Mouse (Mus musculus) large intestine, adult 2 months (tissue): Measurements from ENCODE around the gene Gm960. TPM values are rescaled to one million over a fixed set of nuclear protein-coding genes. Genes with fewer than 3 reads are reported as not detected.

ENCODE experiments used
- DNase-seq: peaks from one replicate; pipeline ENCODE4 v3.0.0-alpha.2; 2012; ENCODE audit warnings: low read depth, low spot score
- WGBS: fragments of 180-500 bp; shearing (Covaris S2); methylation state at CpG from one replicate; pipeline ENCODE4 v1.1.7; 2018; 5-methylcytosine and 5-hydroxymethylcytosine counted together
- polyA plus RNA-seq: library from polyadenylated mRNA; depleted of rRNA; stranded (reverse); fragments of >200 nt; gene quantifications from 2 replicates; pipeline ENCODE4 v1.2.3, GENCODE M21; 2012

The Gm960 gene
- polyA plus RNA-seq, 1 experiment = not detected

DNA sequence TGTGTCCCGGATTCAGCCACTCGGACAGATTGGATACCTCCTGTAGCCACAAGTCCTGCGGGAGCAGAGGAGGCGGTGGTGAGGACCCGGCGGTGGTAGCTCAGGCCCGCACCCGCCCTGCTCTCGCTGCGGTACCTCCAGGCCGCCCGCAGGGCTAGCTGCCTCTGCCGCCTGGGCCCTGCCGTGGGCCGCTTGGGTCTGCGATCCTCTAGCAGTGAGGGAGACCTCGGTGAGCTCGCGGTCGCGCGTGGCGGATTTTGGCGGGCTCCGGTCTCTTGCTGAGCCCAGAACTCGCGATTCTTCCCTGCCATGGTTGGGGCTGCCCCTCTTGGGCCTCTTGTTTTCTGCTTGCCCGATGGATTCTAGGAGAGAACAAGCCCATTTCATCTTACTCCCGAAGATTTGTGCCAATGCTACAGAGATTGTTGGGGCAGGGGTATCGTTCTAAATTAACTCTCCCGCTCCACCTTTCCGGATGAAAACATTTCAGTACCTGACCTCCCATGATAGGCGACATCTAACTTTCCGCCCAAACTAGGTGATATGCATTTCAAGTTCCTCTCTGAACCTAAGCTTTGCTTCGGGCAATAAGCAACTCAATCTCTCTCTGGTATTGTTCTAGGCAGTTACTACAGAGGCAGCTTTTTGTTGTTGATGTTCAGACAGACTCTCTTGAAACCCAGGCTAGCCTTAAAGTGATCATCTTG is 72.5 kb downstream of the Gm960 start:
- WGBS = under 1% methylated on average over 35 of the region's 35 CpGs
- DNase-seq = no peak

DNA sequence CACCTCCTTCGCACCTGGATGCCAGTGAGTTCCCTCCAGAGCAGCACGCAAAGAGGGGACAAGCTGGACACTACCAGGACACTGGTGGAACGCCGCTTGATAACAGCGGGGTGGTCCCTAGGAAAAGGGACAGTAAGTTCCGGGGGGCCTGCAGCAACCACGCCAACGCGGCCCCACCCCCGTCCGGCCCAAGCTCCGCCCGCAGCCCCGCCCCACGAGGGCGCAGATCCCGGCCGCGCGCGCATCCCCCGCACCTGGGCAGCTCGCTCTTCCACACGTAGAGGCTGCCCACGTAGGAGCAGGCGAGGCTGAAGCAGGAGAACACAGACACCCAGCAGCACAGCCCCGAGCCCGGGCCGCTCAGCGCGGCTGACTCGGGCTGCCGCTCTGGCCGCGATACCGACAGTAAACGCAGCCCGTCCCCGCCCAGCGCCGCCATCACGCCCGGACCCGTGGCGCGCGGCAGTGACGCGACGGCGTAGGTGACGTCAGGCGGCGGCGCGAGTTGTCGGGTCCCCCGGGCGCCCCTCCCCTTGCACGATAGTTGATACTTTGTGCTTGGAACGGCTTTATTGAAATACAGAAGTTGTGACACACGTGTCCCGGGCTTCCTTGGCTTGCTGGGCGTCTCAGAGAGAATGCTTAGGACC is 73.2 kb downstream of the Gm960 start, which contains the start of gene Rce1:
TSS of gene Rce1 (minus strand) at position 463 of the 650 bp plus-strand sequence.
- WGBS = under 1% methylated on average over 64 of the region's 64 CpGs
- DNase-seq = peak; percentile 56

DNA sequence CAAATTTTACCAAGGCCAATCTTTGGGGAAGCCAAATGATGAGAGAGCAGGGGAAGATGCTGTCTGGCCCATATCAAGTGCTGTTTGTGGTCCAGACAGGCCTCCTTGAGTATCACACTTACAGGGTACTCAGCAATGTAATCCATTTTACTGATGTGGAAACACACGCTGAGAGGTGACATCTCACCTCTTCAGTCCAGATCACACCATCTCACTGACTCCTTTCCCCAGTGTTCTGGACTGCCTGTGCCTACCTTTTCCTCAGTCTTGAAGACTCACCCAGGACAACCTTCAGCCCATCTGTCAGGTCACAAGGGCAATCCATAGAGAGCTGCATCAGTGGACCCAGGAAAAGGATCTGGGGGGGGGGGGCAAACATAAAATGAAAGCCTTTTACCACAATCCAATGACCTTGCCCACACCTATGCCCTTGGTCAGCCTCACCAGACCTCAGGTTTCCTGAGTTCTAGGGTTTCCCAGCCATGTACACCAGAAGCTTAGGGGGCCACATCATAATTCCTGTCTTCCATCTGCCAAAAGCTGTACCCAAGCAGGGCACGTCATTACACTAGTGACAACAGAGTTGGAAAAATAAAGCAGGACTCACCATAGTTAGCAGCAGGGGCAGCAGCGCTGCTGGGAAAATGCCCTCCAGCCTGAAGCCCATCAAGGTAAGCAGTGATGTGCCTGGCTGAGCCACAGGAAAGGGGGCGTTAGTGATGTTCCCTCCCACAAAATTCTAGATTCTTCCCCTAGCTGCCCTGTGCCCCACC is 73.9 kb downstream of the Gm960 start:
- 20% methylated on average over 4 of the region's 4 CpGs for WGBS
- no peak for DNase-seq

DNA sequence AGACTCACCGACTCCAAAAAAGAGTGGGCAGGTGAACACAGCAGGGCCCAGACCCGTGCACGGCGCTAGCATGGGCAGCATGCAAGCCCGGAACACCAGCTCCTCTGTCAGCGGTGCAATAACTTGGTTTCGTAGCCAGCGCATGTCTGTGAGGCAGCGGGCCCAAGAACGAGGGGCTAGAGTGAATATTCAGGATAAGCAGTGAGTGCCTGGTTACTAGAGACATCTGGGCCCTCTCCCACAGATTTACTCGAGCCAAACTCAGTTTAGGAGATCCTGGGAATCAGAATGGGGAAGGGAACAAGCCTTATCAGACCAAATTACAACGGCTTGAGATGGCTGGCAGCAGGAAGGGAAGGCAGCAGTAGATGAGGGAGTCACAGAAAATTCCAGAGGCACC is 74.5 kb downstream of the Gm960 start:
- WGBS = 94% methylated on average over 12 of the region's 12 CpGs
- DNase-seq = no peak

DNA sequence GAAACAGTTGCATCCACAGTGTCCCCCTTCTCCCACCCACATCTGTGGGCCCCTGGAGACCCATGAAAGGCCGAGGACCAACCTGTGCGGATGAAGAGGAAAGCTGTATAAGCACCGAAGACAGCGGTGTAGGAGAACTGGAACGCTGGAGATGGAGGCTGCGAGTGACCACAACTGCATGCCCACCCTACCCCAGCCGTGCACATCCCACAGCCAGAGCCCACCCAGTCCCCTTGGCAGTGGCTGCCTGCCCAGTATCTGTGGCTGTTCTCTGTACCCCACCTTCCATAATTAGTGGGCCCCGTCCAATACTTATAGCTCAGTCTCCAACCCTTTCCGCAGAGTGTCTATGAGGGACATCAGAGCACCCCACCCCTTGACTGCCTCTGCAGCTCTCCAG is 75.0 kb downstream of the Gm960 start:
- DNase-seq = no peak
- 95% methylated on average over 9 of the region's 9 CpGs for WGBS

DNA sequence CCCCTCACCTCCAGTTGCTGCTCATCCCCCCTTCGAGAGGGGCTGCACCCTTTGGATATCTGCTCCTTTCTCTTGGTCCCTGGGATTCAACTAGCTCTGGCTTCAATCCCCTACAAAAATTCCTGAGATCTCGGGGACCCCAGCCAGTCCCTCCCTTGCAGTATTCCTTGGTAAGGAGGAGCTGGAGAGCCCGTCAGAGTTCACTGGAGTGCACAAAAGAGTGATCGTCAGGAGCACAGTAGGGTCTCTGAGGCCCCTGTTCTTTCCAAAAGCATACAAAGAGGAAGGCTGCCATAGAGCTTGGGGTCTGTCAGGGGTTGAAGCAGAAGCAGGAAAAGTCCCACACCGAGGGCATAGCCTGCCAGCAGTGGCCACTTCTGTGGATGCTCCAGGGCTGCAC is 75.7 kb downstream of the Gm960 start:
- 88% methylated on average over 5 of the region's 5 CpGs for WGBS
- no peak for DNase-seq

DNA sequence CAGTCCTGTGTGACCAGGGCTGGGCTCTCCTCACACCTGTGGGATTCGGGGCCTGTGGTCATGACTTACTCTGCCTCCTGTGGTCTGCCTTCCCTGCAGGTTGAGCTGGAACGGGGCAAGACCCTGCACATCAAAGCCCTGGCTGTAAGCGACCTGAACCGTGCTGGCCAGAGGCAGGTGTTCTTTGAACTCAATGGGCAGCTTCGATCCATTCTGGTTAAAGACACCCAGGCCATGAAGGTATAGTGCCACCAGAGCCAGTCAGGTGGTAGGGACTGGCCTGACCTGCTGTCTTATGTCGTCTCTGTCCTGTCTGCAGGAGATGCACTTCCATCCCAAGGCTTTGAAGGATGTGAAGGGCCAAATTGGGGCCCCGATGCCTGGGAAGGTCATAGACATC is 77.7 kb downstream of the Gm960 start:
- no peak for DNase-seq
- WGBS = 89% methylated on average over 7 of the region's 7 CpGs

DNA sequence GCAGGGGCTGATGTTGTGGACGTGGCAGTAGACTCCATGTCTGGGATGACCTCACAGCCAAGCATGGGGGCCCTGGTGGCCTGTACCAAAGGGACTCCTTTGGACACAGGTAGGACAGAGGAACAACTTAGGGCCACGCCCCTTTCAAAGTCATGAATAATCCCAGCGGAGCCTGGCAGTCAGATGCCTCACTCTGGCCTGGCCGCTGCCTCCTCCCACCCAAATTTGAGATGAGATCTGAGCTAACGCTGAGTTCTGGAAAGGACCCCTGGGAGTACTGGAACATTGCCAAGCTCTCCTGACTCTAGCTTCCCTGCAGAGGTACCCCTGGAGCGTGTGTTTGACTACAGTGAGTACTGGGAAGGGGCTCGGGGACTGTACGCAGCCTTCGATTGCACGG is 79.0 kb downstream of the Gm960 start:
- WGBS = 88% methylated on average over 10 of the region's 10 CpGs

DNA sequence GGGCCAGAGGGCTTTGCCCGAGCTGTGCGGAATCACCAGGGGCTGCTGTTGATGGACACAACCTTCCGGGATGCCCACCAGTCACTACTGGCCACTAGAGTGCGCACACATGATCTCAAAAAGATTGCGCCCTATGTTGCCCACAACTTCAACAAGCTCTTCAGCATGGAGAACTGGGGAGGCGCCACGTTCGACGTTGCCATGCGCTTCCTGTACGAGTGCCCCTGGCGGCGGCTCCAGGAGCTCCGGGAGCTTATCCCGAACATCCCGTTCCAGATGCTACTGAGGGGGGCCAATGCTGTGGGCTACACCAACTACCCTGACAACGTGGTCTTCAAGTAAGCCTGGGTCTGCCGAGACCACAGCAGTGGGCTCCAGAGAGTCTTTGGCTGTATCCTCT is 80.3 kb downstream of the Gm960 start:
- no peak for DNase-seq
- WGBS = 39% methylated on average over 18 of the region's 18 CpGs

More for the DNA sequence above, 79.0 kb downstream of the Gm960 start:
- no peak for DNase-seq

DNA sequence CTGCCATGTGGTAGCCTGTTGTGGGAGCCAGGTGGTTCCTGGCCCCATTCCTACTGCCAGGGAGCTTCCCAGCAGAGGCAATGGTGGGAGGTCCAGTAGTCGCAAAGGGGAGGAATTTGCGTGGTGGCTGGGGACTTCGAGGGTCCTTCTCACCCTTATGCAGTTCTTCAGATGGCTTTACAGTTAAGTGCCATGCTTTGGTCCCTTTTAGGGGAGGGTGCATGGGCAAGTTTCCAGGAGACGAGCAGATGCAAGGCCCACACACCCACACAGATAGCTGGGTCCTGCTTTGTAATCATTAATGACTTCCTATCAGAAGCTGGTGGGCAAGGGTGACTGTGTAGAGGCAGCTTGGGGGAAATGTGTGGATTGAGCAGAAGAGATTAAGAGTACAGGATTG is 81.9 kb downstream of the Gm960 start:
- WGBS = 61% methylated on average over 4 of the region's 4 CpGs
- no peak for DNase-seq

DNA sequence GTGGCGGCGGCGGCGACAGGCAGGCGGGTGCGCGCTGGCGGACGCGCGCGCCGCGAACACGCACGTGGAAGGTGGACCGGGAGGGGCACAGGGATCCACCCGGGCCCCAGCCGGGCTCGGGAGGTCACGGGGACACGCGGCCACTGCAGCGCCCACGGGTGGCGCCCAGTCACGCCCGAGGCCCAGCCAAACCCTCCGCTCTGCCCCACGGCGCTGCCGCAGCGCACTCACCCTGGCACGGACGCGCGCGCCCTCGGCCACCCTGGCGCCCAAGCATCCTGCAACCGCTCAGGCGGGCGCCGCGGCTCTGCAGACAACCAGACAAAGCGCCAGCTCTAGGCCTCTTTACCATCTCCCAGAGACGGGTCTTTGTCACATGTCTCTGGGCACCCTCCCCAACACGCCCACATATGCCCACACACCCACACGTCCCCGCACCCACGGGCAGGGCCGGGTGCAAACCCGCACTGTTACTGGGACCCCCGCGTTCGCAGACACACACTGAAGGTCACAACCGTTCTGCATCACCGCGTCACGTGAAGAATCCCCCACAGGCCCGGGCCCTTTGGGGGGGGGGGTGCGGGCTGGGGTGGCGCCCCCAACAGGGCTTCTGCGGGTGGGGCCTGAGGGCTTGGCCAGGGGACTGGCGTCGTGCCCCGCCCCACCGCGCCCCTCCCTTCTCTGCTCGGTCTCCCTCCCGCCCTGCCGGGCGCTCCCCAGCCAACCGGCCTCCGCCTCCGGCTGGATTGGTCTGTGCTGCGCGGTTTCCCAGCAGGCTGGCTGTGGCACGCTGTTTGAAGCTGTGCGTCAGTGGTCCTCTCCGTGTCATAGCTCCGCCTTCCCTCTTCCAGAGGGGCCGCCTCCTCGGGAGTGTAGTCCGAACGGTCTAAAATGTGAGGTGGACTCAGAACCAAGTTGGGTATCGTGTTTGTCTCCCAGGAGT is 83.0 kb downstream of the Gm960 start, which contains the start of gene Lrfn4:
TSS of gene Lrfn4 (minus strand) at position 517 of the 943 bp plus-strand sequence.
- DNase-seq = peak; percentile 52
- under 1% methylated on average over 84 of the region's 87 CpGs for WGBS

DNA sequence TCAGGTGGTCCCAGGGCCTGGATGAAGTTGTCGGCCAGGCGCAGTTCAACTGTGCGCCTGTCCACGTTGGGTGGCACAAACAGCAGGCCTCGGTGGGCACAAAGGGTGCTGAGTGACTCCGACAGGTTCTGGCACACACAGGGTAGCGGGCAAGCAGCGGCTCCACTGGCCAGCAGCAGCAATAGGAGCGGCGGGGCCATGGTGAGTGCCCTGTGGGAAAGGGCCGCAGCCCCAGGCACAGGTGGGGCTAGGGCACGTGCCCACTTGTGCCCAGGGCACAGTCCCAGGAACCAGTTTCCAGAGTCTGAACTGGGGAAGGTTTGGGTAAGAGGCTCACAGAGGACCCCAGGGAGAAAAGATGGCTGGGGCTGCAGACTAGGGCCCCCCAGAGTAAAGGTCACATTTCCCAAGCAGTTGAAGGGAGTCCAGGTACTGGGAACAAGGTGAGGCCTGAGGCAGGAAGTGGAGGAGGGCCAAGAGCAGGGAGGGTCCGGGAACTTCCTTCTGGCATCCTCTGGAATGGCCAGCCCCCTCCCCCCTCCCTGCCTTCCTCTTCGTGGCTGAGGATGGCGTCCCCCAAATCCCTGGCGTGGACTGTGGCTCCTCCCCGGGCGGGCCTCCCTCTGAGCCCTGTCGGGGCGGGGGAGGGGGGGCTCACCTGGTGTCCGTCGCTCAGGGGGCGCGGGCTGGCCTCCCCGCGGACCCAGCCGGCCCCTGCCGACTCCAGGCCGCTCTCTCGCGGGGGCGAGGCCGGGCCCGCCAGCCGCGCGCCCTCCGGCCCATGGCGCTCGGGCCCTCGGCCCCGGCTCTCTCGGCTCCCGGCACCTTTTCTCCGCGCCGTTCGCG is 83.9 kb downstream of the Gm960 start:
- no peak for DNase-seq
- 19% methylated on average over 47 of the region's 49 CpGs for WGBS

DNA sequence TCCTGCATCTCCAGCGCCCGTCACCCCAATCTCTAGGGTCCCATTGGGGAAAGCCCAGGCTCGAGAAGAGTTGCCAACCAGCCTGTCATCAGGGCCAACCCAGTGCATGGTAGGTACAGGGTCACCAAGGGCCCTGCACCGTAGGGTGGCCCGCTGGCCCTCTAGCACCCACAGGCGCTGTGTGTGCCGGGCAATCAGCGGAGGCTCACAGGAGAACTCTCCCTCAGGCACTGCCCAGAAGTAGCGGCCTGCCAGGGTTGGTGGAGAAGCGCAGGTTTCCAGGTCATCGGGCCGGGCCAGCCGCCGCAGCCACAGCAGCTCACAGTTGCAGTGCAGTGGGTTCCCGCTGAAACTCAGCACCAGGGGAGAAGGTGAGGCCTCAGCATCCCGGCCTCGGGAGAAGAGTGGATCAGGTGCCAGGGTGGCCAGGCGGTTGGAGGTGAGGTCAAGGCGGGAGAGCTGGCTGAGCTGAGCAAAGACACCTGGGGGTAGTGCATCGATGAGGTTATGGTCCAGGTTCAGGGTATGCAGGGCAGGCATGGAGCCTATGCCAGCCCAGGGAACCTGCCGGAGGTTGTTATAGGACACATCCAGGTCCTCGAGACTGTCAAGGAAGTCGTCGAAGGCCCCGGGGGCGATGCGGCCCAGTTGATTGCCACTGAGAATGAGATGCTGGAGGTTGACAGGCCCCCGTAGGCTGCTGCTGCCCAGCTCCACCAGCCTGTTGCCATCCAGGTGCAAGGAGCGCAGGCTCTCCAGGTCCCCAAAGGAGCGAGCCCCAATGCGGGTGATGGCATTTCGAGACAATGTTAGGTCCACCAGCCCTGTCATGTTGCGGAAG is 84.8 kb downstream of the Gm960 start:
- WGBS = 89% methylated on average over 33 of the region's 33 CpGs
- no peak for DNase-seq

DNA sequence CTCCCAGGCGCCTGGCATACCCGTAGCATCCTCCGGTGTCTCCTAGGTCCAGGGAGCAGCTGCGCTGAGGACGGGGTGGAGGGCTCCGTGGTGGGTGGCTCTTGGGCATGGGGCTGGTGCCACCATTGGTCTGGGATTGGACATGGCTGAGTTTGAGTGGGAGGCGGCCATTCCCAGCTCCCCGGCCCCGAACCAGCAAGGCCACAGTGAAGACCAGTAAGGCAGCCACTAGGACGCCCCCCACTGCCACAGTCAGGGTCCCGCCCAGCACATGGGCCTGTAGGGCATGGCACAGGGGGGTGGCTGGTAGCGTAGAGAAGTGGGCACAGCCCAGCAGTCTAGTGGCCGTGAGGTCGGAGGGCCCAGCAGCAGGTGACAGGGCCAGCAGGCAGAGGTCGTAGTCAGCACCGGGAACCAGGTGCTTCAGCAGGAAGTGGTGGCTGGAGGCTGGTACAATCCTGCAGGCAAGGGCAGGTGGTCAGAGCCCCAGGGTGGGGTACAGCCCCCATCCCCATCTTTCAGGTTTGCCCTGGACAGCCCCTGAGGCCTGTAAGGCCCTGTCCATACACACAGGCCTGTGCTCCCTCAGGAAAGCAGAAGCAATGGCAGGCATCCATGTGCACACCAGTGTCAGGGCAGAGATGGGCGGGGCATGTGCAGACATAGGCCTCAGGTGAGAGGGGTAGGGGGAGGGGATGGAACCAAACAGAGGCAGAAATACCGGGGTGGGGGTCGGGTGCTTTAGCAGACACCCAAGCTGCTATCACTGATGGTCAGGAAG is 86.1 kb downstream of the Gm960 start:
- DNase-seq = no peak
- WGBS = 86% methylated on average over 19 of the region's 19 CpGs

DNA sequence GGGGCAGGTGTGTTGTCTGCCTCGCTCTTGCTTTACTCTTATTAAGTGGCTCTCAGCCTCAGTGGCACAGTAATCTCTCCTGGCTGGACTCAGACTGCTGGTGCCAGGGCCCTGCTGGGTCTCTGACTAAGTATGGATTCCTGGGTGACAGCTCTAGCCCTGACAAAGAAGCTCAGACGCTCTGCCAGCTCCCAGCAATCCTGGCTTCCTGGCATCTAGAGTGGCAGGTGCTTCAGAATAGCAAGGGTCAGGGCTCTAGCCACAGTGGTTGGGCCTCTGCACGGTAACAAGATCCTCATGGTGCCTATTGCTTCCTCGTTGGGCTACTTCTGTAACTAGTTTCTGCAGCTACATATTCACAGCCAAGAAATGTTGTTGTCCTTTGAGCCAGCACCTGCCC is 88.4 kb downstream of the Gm960 start:
- 38% methylated on average over 4 of the region's 4 CpGs for whole genome bisulfite sequencing

DNA sequence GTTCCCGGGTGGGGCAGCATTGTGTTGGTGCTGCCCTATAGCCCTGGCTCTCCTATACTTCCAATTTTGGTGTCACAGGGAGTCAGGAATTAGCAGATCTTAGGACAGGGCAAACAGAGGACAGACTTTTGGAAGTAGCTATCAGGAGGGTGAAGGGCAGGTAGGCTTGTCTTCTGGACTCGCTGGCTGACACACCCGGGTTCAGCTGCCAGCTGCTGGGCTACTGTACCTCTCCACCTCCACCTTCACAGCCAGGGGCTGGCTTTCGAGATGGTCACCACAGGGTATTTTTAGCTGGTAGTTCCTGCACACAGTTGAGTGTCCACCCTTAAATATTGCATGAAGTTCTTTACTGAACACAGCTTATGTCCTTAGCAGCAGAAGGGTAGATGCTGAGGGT is 90.0 kb downstream of the Gm960 start:
- WGBS = 57% methylated on average over 4 of the region's 4 CpGs
- DNase-seq = no peak

More for the DNA sequence above, 88.4 kb downstream of the Gm960 start:
- no peak for DNase-seq

DNA sequence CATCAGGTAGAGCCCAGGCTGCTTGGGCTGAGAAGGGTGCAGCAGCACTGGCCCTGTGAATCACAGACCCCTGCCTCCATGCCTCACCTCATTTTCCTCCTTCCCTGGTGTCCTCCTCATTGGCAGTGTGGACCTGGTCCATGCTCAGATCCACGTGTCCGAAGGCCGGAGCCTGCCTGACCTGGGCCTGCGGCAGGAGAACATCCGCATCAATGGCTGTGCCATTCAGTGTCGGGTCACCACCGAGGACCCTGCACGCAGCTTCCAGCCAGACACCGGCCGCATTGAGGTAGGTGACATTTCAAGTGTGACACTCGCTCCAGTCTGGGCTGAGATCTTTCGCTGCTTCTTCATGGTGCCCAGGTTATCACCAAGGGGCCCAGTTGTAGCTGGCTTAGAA is 91.1 kb downstream of the Gm960 start:
- WGBS = 96% methylated on average over 12 of the region's 12 CpGs
- no peak for DNase-seq
